Mouse (Mus musculus) thymus, adult 2 months (tissue): ENCODE measurements around the gene Set. TPM values are rescaled to one million over a fixed set of nuclear protein-coding genes. Genes with fewer than 3 reads are reported as not detected.

Source experiments
- DNase-seq: peaks from one replicate; pipeline ENCODE4 v3.0.0; 2021
- H3K27ac ChIP-seq: fragments of 200-500 bp; 2 replicates; pipeline ENCODE4 v1.5.1; 2012; ENCODE audit warnings: low read length, control low read depth; ENCODE audit not compliant: control insufficient read depth, insufficient read depth
- H3K27me3 ChIP-seq: fragments of 200-500 bp; 2 replicates; pipeline ENCODE4 v1.6.1; 2012; ENCODE audit warnings: mild to moderate bottlenecking, low read length, moderate library complexity, mixed read lengths; ENCODE audit not compliant: control insufficient read depth, insufficient read depth
- H3K36me3 ChIP-seq: fragments of 200-500 bp; 2 replicates; pipeline ENCODE4 v1.6.1; 2012; ENCODE audit warnings: mild to moderate bottlenecking, low read length, moderate library complexity; ENCODE audit not compliant: control insufficient read depth, insufficient read depth
- H3K4me1 ChIP-seq: fragments of 200-500 bp; replicated peaks from 2 replicates; pipeline ENCODE4 v1.6.1; 2012; ENCODE audit warnings: low read length; ENCODE audit not compliant: control insufficient read depth, insufficient read depth
- H3K4me3 ChIP-seq: fragments of 200-500 bp; 2 replicates; pipeline ENCODE4 v1.5.1; 2012; ENCODE audit warnings: mild to moderate bottlenecking, low read length, control low read depth, moderate library complexity; ENCODE audit not compliant: control insufficient read depth, insufficient read depth
- CTCF ChIP-seq: fragments of 200-500 bp; IDR thresholded peaks from 2 replicates; pipeline ENCODE4 v1.5.1; 2012; ENCODE audit warnings: mild to moderate bottlenecking, control low read depth, low read length, moderate library complexity, borderline replicate concordance; ENCODE audit not compliant: control insufficient read depth, poor library complexity, insufficient read depth; ENCODE audit errors: extremely low read depth
- POLR2A ChIP-seq: fragments of 200-500 bp; IDR thresholded peaks from 2 replicates; pipeline ENCODE4 v1.6.1; 2012; ENCODE audit warnings: mild to moderate bottlenecking, low read length, control low read depth, moderate library complexity; ENCODE audit not compliant: control insufficient read depth, poor library complexity, insufficient read depth; ENCODE audit errors: extremely low read depth
- WGBS: fragments of 180-500 bp; shearing (Covaris S2); methylation state at CpG from one replicate; pipeline ENCODE4 v1.1.7; 2018; 5-methylcytosine and 5-hydroxymethylcytosine counted together
- polyA plus RNA-seq: library from polyadenylated mRNA; depleted of rRNA; stranded (reverse); fragments of >200 nt; gene quantifications from 2 replicates; pipeline ENCODE4 v1.2.3, GENCODE M21; 2012

Gene Set
- polyA plus RNA-seq, 1 experiment: 71.7 TPM

DNA sequence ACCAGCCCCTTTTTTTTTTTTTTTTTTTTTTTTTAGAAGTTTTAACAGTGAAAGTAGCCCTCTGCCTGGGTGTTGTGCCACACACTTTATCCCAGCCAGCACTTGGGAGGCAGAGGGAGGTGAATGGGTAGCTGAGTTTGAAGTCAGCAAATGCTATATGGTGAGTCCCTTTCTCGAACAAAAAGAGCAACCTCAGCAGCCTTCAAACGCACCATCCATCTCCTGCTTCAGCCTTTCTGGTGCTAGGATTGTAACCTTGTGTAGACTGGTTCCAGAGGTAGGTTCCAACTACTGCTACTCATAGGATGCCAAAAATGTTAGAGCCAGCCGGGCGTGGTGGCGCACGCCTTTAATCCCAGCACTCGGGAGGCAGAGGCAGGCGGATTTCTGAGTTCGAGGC is 19.3 kb downstream of the Set start:
- H3K4me3 ChIP-seq: no peak overlapping the region
- H3K4me1 ChIP-seq: peaks cover 14% of the 10 kb centered on the region
- WGBS: 95% methylated on average over 9 of the region's 9 CpGs
- TF ChIP-seq POLR2A (no peak), CTCF (no peak)
- H3K27me3 ChIP-seq: no peaks in the 10 kb centered on the region
- no peaks in the 10 kb centered on the region for H3K36me3 ChIP-seq
- no peak for DNase-seq
- H3K27ac ChIP-seq: no peak overlapping the region

DNA sequence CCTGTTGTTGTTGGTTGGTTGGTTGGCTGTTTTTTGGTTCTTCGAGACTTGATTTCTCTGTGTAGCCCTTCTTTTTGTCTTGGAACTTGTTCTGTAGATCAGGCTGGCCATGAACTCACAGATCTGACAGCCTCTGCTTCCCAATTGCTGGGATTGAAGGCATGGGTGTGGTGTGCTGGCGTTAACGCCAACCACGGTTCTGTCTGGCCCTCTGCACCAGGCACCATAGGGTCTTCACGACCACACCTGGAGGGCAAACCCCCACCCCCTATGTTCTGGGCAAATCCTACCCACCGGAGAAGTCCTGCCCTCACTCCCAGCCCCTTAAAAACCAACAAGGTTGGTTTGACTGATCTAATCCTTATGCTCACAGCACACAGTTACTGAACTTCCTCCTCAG is 19.8 kb downstream of the Set start:
- H3K27ac ChIP-seq: no peak overlapping the region

DNA sequence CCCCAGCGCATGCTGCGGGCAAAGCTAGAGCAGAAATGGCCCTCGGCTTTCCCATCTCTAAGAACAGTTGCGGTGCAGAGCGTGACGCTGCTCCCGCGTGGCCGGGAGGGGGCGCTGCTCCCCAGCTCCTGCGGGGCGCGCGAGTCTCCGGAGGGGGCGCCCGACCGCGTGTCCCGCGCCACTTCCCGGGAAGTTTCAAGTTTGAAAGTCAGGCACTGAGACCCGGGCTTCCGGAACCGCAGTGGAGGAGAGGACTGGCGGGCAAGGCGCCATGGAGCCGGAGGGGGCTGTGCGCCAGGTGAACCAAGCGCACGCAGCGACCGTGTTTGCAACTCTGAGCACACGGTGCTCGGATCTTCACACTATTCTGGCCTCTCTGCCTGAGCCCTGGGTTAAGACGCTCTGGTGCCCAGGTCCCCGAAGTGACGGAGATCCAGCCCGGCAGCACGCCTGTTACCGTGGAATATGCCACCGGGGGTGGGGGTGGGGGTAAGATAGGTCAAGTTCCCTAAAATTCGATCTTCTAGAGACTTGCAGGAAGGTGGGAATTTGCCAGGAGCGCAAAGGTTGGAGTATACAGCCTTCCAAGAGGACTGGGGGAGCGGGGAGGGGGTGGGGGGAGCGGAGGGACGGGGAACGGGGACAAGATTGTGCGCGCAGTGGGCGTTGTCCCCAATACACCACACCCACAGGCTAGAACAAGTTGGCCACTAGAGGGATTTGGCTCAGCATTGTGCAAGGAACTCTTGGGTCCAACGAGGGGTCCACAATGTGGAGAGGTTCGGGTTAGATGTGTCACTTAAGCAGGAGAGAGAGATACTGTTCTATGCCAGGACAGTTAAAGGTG is 20.5 kb downstream of the Set start, which contains the start of gene Pkn3:
Gene Pkn3, plus strand, starts transcription at position 183 of the 847 bp plus-strand sequence.
- WGBS: under 1% methylated on average over 53 of the region's 53 CpGs
- H3K27ac ChIP-seq: peak within 1 kb of the TSS; percentile 21; the same call in 1 of the 2 replicates
- H3K4me1 ChIP-seq: peaks cover 14% of the 10 kb centered on the region
- no peaks in the 10 kb centered on the region for H3K27me3 ChIP-seq
- peak; percentile 77 for DNase-seq
- H3K36me3 ChIP-seq: no peaks in the 10 kb centered on the region
- peak within 1 kb of the TSS; percentile 61 for H3K4me3 ChIP-seq
- TF ChIP-seq CTCF (peak; percentile 100), POLR2A (peak; percentile 35; the same call in 1 of the 2 replicates)

More for the DNA sequence above, 19.8 kb downstream of the Set start:
- 70% methylated on average over 6 of the region's 6 CpGs for WGBS
- Histone ChIP-seq H3K4me3 (no peak overlapping the region), H3K27me3 (no peaks in the 10 kb centered on the region), H3K36me3 (no peaks in the 10 kb centered on the region), H3K4me1 (peaks cover 14% of the 10 kb centered on the region)
- DNase-seq: no peak
- TF ChIP-seq POLR2A (no peak), CTCF (no peak)

DNA sequence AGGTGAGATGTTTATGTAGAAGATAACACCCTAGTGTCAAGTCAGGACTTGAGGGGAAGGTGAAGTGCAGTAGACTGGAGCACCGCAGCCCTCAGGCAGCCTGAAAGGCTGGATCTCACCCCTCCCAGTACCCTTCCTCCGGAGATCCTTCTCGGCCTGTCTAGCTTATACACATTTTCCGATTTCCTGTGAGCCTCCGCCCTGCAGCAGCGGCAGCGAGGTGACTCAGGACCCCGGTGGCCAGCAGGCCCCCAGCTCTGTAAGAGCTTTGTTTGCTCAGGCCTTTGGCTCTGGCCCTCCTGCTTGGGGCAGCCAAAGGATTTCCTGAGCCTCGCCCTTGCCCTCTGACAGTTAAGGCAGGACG is 21.2 kb downstream of the Set start:
- TF ChIP-seq CTCF: peak; percentile 37; the same call in 1 of the 2 replicates
- no peak for TF ChIP-seq POLR2A
- Histone ChIP-seq H3K27me3 (no peaks in the 10 kb centered on the region), H3K27ac (peak overlapping the region; percentile 21; the same call in 1 of the 2 replicates), H3K36me3 (no peaks in the 10 kb centered on the region), H3K4me3 (no peak overlapping the region), H3K4me1 (peaks cover 14% of the 10 kb centered on the region)
- DNase-seq: no peak
- WGBS: 28% methylated on average over 10 of the region's 10 CpGs

DNA sequence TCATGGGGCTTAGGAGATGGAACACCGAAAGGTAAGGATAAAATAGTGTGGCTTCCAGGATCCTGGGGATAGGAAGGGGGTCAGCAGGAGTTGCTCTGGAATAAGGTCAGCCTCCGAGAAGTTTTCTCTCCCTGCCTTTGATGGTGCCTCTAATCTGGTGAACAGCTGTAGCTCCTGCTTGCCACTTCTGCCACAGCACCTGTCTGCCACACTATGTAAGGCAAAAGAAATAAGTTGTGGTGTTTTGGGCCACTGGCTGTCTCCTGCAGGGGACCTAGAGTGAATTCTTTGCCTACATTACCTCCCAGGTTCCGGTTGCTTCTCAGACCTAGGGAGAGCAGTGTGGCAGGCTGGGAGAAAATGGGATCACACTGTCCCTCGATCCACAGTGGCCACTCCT is 21.6 kb downstream of the Set start:
- Histone ChIP-seq H3K27me3 (no peaks in the 10 kb centered on the region), H3K4me1 (peaks cover 14% of the 10 kb centered on the region), H3K4me3 (no peak overlapping the region), H3K36me3 (no peaks in the 10 kb centered on the region), H3K27ac (peak overlapping the region; percentile 21; the same call in 1 of the 2 replicates)
- WGBS: 82% methylated on average over 4 of the region's 4 CpGs
- DNase-seq: no peak
- no peak for TF ChIP-seq POLR2A
- TF ChIP-seq CTCF: no peak

DNA sequence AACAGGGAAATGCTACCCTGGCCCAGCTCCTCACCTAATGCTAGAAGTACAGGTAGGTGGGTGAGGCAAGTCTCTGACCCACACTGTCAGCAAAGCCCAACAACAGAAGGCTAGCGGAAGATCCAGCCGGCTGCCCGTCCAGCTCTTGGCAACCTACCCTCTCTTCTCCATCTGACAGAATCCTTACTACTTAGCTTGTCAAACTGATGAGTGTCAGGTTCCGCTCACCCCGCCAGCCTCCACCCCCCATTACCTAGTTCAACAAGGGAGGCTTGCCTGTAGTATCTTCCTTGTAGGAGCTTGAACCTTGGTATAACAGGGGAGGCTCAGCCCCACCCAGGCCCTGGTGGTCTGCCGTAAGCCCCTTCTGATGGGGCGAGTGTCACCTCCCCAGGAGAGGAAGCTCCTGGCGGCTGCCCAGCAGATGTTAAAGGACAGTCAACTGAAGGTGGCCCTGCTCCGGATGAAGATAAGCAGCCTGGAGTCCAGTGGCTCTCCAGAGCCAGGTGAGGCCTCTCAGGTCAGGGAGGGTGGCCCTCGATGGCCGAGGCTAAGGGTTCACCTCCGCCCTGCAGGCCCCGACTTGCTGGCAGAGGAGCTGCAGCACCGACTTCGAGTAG is 23.1 kb downstream of the Set start:
- TF ChIP-seq POLR2A (no peak), CTCF (no peak)
- Histone ChIP-seq H3K27ac (no peak overlapping the region), H3K36me3 (no peaks in the 10 kb centered on the region), H3K4me3 (no peak overlapping the region), H3K4me1 (peaks cover 17% of the 10 kb centered on the region), H3K27me3 (no peaks in the 10 kb centered on the region)
- WGBS: 94% methylated on average over 15 of the region's 15 CpGs
- DNase-seq: no peak
